Mouse (Mus musculus) ES-E14 (cell line): ENCODE data around the gene Mark1. TPM values are rescaled to one million over a fixed set of nuclear protein-coding genes. Genes with fewer than 3 reads are reported as not detected.

Experiments used
- DNase-seq: peaks from one replicate; pipeline ENCODE4 v3.0.0-alpha.2; 2013; ENCODE audit warnings: low read depth, low spot score
- H3K27ac ChIP-seq: 2 replicates; pipeline ENCODE4 v1.5.1; 2012; ENCODE audit warnings: low read depth, mild to moderate bottlenecking, low read length, moderate library complexity, mixed read lengths; ENCODE audit not compliant: poor library complexity, insufficient read depth, severe bottlenecking
- H3K36me3 ChIP-seq: 2 replicates; pipeline ENCODE4 v1.6.1; 2012; ENCODE audit warnings: mild to moderate bottlenecking, low read length, moderate library complexity, mixed read lengths; ENCODE audit not compliant: control insufficient read depth, poor library complexity, insufficient read depth, severe bottlenecking
- H3K4me1 ChIP-seq, 2 experiments: fragments of 150-350 bp in 1 of 2; sonication (generic) in 1 of 2; 2 replicates each; pipeline ENCODE4 v1.6.1; 2012; ENCODE audit warnings: low read length in 2 of 2, mild to moderate bottlenecking in 1 of 2, mixed read lengths in 1 of 2; ENCODE audit not compliant: control insufficient read depth in 2 of 2, insufficient read depth in 2 of 2, poor library complexity in 1 of 2
- H3K4me3 ChIP-seq, 2 experiments: fragments of 150-350 bp in 1 of 2; sonication (generic) in 1 of 2; 2 replicates each; pipeline ENCODE4 v1.5.1; 2012; ENCODE audit warnings: low read length in 2 of 2, low read depth in 1 of 2, mild to moderate bottlenecking in 1 of 2, mixed read lengths in 1 of 2; ENCODE audit not compliant: insufficient read depth in 1 of 2, poor library complexity in 1 of 2, severe bottlenecking in 1 of 2
- H3K9ac ChIP-seq: 2 replicates; pipeline ENCODE4 v1.6.1; 2012; ENCODE audit warnings: low read depth, mild to moderate bottlenecking, low read length, mixed read lengths; ENCODE audit not compliant: poor library complexity, insufficient read depth, severe bottlenecking
- H3K9me3 ChIP-seq: fragments of 150-350 bp; sonication (generic); 2 replicates; pipeline ENCODE4 v1.6.1; 2012; ENCODE audit warnings: low read depth, mild to moderate bottlenecking, low read length; ENCODE audit not compliant: control insufficient read depth, insufficient read depth
- CHD2 ChIP-seq: IDR thresholded peaks from 2 replicates; pipeline ENCODE4 v1.6.1; 2014; ENCODE audit warnings: mild to moderate bottlenecking, low read depth, low read length, inconsistent platforms
- HCFC1 ChIP-seq: IDR thresholded peaks from 2 replicates; pipeline ENCODE4 v1.6.1; 2012; ENCODE audit warnings: low read length, inconsistent platforms, borderline replicate concordance; ENCODE audit not compliant: insufficient read depth
- MAFK ChIP-seq: IDR thresholded peaks from 2 replicates; pipeline ENCODE4 v1.6.1; 2014; ENCODE audit warnings: mild to moderate bottlenecking, low read depth, low read length, inconsistent platforms; ENCODE audit not compliant: insufficient read depth
- ZC3H11A ChIP-seq: IDR thresholded peaks from 2 replicates; pipeline ENCODE4 v1.6.1; 2012; ENCODE audit warnings: low read depth, mild to moderate bottlenecking, inconsistent platforms, low read length, borderline replicate concordance
- ZNF384 ChIP-seq: IDR thresholded peaks from 2 replicates; pipeline ENCODE4 v1.6.1; 2012; ENCODE audit warnings: low read depth, low read length, inconsistent platforms
- in situ Hi-C, 2 experiments: fragments of 600-800 bp; cut with MboI; formaldehyde crosslinking; loops; one replicate each; pipeline ENCODE4 v1.15.1; 2025; ENCODE audit warnings: low sequenced_read_pairs in 2 of 2, inconsistent platforms in 1 of 2; ENCODE audit not compliant: unreplicated experiment in 2 of 2
- total RNA-seq: library from RNA; depleted of rRNA; stranded (reverse); fragments of 300-350 nt; gene quantifications from 2 replicates; pipeline ENCODE4 v1.2.3, GENCODE M21; 2012

The Mark1 gene
- total RNA-seq, 1 experiment, result 3.6 TPM

DNA sequence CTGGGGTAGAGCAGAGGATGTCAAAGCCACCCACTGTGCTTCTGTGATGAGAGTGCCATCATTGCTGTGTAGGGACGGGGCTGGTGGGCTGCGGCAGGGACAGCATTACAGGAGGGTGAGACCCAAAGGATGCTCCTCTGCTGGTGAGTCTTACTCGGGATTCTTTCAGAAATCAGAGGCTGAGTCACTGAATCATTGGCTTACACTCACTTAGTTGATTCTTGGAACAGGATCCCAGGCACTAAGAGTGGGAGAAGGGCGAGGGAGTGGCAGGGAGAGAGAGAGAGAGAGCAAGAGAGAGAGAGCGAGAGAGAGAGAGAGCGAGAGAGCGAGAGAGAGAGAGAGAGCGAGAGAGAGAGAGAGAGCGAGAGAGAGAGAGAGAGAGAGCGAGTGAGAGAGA is 31.2 kb upstream of the Mark1 start:
- TF ChIP-seq CHD2, result no peak
- TF ChIP-seq MAFK, result no peak
- TF ChIP-seq HCFC1, result no peak
- no peak for TF ChIP-seq ZNF384
- TF ChIP-seq ZC3H11A, result no peak
- Histone ChIP-seq H3K9ac (no peak overlapping the region), H3K9me3 (no peaks in the 10 kb centered on the region), H3K4me1 (no peaks in the 10 kb centered on the region), H3K27ac (no peak overlapping the region), H3K4me3 (no peak overlapping the region), H3K36me3 (no peaks in the 10 kb centered on the region)
- in situ Hi-C loops, result no loop called here
- no peak for DNase-seq

DNA sequence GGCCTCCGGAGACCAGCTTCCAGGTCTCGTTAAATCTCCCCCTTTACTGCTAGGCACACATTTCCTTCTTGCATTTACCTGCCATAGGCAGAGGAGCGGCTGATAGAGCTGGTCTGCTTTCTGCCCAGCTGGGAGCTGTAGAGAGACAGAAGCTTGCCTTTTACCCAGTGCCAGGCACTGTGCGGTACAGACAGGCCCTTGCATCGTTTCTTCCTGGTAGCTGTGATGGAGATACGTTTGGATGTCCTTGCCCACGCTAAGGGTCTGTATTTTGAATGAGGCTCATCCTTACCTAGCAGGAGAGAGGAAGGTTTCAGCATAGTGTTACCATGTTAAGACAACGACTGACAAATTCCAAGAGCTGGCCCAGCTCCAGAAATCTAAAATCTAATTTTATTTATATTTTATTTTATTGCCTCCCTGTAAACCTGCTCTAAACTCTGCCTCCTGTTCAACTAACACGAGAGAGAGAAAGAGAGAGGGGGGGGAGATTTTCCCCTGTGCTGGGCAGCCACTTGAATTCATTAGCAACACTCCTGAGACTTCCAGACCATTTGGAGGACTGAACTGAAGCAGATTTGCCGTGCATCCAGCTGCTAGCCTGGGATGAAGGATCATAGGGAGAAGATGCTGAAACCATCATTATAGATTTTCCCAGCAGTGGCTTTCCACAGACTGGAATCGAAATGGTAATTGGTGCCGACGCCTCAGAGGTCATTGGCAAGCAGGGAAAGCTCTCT is 21.2 kb upstream of the Mark1 start:
- DNase-seq, result no peak
- in situ Hi-C loops, result no loop called here
- Histone ChIP-seq H3K36me3 (no peaks in the 10 kb centered on the region), H3K9me3 (no peaks in the 10 kb centered on the region), H3K27ac (no peak overlapping the region), H3K4me3 (no peak overlapping the region), H3K4me1 (no peaks in the 10 kb centered on the region), H3K9ac (no peak overlapping the region)
- TF ChIP-seq ZC3H11A (no peak), ZNF384 (no peak), CHD2 (no peak)

DNA sequence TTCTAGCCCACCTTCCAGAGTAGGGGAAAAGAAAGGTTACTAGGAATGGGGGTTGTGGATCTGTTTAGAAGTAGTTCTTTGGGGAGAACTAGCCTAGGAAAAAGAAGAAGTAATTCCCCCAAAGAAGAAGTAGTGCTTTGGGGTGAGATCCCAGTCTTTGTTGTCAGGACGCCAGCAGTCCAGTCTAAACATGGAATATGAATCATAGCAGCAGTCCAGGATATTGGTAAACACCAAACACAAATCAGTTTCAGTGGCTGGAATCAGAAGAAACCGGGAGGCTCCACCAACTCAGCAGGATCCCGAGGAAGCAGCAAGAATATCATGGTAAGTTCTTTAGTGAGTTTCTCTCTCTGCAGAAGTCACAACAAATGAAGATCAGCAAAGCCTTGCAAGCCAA is 13.2 kb upstream of the Mark1 start:
- no peak overlapping the region for H3K27ac ChIP-seq
- no peak for TF ChIP-seq ZNF384
- TF ChIP-seq CHD2, result no peak
- no peak for TF ChIP-seq MAFK
- no peak for TF ChIP-seq HCFC1
- no peak for TF ChIP-seq ZC3H11A
- in situ Hi-C loops, result no loop called here

DNA sequence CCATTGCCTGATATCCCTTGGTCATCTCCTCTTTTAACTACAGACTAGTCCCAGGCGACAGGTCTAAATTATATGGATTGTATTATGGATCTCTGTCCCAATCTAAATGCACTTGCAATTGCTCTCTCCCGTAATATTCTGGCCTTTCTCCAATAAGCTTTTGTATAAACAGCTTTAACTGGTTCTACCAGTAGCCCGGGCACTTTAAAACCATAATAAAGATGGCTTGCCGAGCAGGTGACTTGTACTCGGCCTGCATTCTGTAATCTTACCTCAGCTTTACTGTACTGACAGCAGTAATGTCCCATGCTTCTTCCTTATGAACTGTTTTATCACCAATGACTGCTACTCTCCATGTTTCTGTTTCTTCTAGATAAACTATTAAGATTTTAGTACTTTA is 7.7 kb upstream of the Mark1 start:
- Histone ChIP-seq H3K9ac (no peak overlapping the region), H3K4me1 (no peaks in the 10 kb centered on the region), H3K9me3 (no peaks in the 10 kb centered on the region), H3K4me3 (no peak overlapping the region), H3K36me3 (no peaks in the 10 kb centered on the region), H3K27ac (no peak overlapping the region)
- in situ Hi-C loops, result no loop called here
- TF ChIP-seq MAFK (no peak), ZC3H11A (no peak), HCFC1 (no peak), ZNF384 (no peak), CHD2 (no peak)
- no peak for DNase-seq

More for the DNA sequence above, 13.2 kb upstream of the Mark1 start:
- H3K4me1 ChIP-seq, result no peaks in the 10 kb centered on the region
- no peak overlapping the region for H3K9ac ChIP-seq
- H3K4me3 ChIP-seq, result no peak overlapping the region
- no peaks in the 10 kb centered on the region for H3K36me3 ChIP-seq
- DNase-seq, result no peak
- no peaks in the 10 kb centered on the region for H3K9me3 ChIP-seq
